Mouse (Mus musculus) left cerebral cortex, adult 6 months (tissue): ENCODE results near the gene Tac1. TPM values are rescaled to one million over a fixed set of nuclear protein-coding genes. Genes with fewer than 3 reads are reported as not detected.

Experiments
- long read RNA-seq, 2 experiments: library from polyadenylated mRNA; unstranded; transcript quantifications; one replicate each; pipeline ENCODE4 v2.0.0; 2019 to 2020
- polyA plus RNA-seq: library from polyadenylated mRNA; unstranded; fragments of <200 nt; fragmentation: Nextera tagmentation; gene quantifications from 2 replicates; pipeline ENCODE4 v1.2.3, GENCODE M21; 2021

Gene Tac1
- 31.6 and 47.1 TPM in 2 replicates for polyA plus RNA-seq
- long read RNA-seq, experiment 1, transcript Tac1-203 (6 exons, 691 nt): major isoform, 41 of 87 reads
- long read RNA-seq, experiment 1, transcript Tac1-205 (7 exons, 1,230 nt): minor isoform, 29 of 87 reads
- long read RNA-seq, experiment 1, partial matches to known transcripts: 6 of 87 reads
- long read RNA-seq, experiment 1, other reads (novel, unspliced or antisense): 11 of 87 reads
- long read RNA-seq, experiment 2, transcript Tac1-203 (6 exons, 691 nt): major isoform, 17 of 46 reads
- long read RNA-seq, experiment 2, transcript Tac1-205 (7 exons, 1,230 nt): minor isoform, 16 of 46 reads
- long read RNA-seq, experiment 2, partial matches to known transcripts: 5 of 46 reads
- long read RNA-seq, experiment 2, other reads (novel, unspliced or antisense): 8 of 46 reads

DNA sequence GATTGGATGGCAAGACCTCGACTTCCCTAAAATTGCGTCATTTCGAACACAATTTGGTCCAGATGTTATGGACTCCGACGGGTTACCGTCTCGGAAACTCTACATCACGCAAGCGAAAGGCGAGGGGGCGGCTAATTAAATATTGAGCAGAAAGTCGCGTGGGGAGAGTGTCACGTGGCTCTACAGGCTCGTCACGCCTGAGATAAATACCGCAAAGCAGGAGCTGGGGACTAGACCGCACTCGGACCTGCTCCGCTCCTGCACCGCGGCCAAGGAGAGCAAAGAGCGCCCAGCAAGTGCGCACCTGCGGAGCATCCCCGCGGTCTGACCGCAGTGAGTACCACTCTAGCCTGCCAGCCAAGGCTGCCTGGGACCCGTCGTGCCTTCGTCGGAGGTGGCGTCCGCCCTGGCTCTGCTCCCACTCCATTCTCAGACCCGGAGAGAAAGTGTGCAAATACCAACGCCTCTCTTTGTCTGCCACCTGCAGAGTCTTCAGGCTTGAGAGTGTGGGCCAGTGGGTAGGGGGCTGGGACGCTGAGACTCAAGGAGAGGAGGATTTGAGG lies at the start of gene Tac1:
TSS of gene Tac1 (plus strand) at position 51 of the 563 bp plus-strand sequence.

Other genes starting within 250 kb of the Tac1 start
- 129 and 139 TPM in 2 replicates for gene Asns, start 138.4 kb downstream of the Tac1 start, polyA plus RNA-seq